Mouse (Mus musculus) urinary bladder, postnatal 36 days (tissue): Measurements from ENCODE around the gene Timd4.

Source experiments
- DNase-seq, 2 experiments: peaks; one replicate each; pipeline ENCODE4 v3.0.0; 2022; ENCODE audit warnings: low spot score in 2 of 2, mixed read lengths in 1 of 2

The Timd4 gene

GRCm38 (mm10) chr11:46810511-46810910, at the start of gene Timd4:
Gene Timd4, plus strand, starts transcription at chr11:46810800.
- no peak for DNase-seq

GRCm38 (mm10) chr11:46776879-46777278, 33.7 kb upstream of the Timd4 start:
- DNase-seq = no peak

GRCm38 (mm10) chr11:46779811-46780210, 30.8 kb upstream of the Timd4 start:
- DNase-seq = no peak

GRCm38 (mm10) chr11:46804440-46804839, 6.2 kb upstream of the Timd4 start:
- DNase-seq = no peak

GRCm38 (mm10) chr11:46817692-46818091, 7.1 kb downstream of the Timd4 start:
- DNase-seq = no peak

- DNase-seq = no peak
These were observed 9.3 kb downstream of the Timd4 start for GRCm38 (mm10) chr11:46819930-46820329.

- DNase-seq = no peak
These were observed 19.7 kb downstream of the Timd4 start for GRCm38 (mm10) chr11:46830348-46830747.

- no peak for DNase-seq
These were observed 24.5 kb downstream of the Timd4 start for GRCm38 (mm10) chr11:46835080-46835479.

- DNase-seq = no peak
These were observed 31.6 kb downstream of the Timd4 start for GRCm38 (mm10) chr11:46842015-46842726.

- no peak for DNase-seq
These were observed 36.1 kb downstream of the Timd4 start for GRCm38 (mm10) chr11:46846661-46847060.

GRCm38 (mm10) chr11:46847827-46848220, 37.2 kb downstream of the Timd4 start:
- no peak for DNase-seq

GRCm38 (mm10) chr11:46848221-46848971, 37.8 kb downstream of the Timd4 start:
- no peak for DNase-seq

GRCm38 (mm10) chr11:46864809-46865208, 54.2 kb downstream of the Timd4 start:
- no peak for DNase-seq

- no peak for DNase-seq
These were observed 58.0 kb downstream of the Timd4 start for GRCm38 (mm10) chr11:46868594-46868993.

GRCm38 (mm10) chr11:46875774-46876173, 65.2 kb downstream of the Timd4 start:
- no peak for DNase-seq

GRCm38 (mm10) chr11:46882456-46882855, 71.9 kb downstream of the Timd4 start:
- no peak for DNase-seq

- no peak for DNase-seq
These were observed 78.5 kb downstream of the Timd4 start for GRCm38 (mm10) chr11:46889093-46889492.
